Mouse (Mus musculus): ENCODE measurements around the gene Hnrnpab.
"Not testable (repeated sequence)": the region's sequence is repeated elsewhere in the genome, so short reads cannot be mapped to it uniquely, and the experiment has no call there.

The Hnrnpab gene

GRCm38 (mm10) chr11:51618894-51619408 lies 12.3 kb upstream of the Hnrnpab start:
- Histone ChIP-seq H3K9me3 (ENCODE audit: low read length) (no peaks in the 10 kb centered on the region), H3K36me3 (ENCODE audit: insufficient read depth, low read length) (peaks cover 38% of the 10 kb centered on the region), H3K27me3 (ENCODE audit: insufficient read depth, low read length) (no peaks in the 10 kb centered on the region), H3K4me1 (replicated peaks; ENCODE audit: low read depth, low read length) (peaks cover 78% of the 10 kb centered on the region), H3K4me3 (replicated peaks; ENCODE audit: low read length) (peak overlapping the region; percentile 99)
- TF ChIP-seq POU5F1 (IDR thresholded peaks at IDR 0.05; ENCODE audit: borderline replicate concordance, low read length) = no peak
- TF ChIP-seq CTCF (conservative IDR thresholded peaks at IDR 0.05; ENCODE audit: low read length) = no peak
- no peak for TF ChIP-seq NANOG (IDR thresholded peaks at IDR 0.05; ENCODE audit: borderline replicate concordance, low read length)

- TF ChIP-seq CTCF (conservative IDR thresholded peaks at IDR 0.05; ENCODE audit: low read length) (peak; percentile 81), POU5F1 (IDR thresholded peaks at IDR 0.05; ENCODE audit: borderline replicate concordance, low read length) (no peak)
- Histone ChIP-seq H3K27me3 (ENCODE audit: insufficient read depth, low read length) (no peaks in the 10 kb centered on the region), H3K4me3 (replicated peaks; ENCODE audit: low read length) (no peak overlapping the region), H3K4me1 (replicated peaks; ENCODE audit: low read depth, low read length) (peaks cover 70% of the 10 kb centered on the region), H3K36me3 (ENCODE audit: insufficient read depth, low read length) (peaks cover 26% of the 10 kb centered on the region), H3K9me3 (ENCODE audit: low read length) (no peaks in the 10 kb centered on the region)
Measured at GRCm38 (mm10) chr11:51617693-51618092, 11.0 kb upstream of the Hnrnpab start.

GRCm38 (mm10) chr11:51616113-51616512 lies 9.5 kb upstream of the Hnrnpab start:
- Histone ChIP-seq H3K4me3 (replicated peaks; ENCODE audit: low read length) (peak overlapping the region; percentile 75), H3K4me1 (replicated peaks; ENCODE audit: low read depth, low read length) (peaks cover 54% of the 10 kb centered on the region)
- H3K9me3 ChIP-seq (ENCODE audit: low read length); H3K27me3 ChIP-seq (ENCODE audit: insufficient read depth, low read length); H3K36me3 ChIP-seq (ENCODE audit: insufficient read depth, low read length): not testable (repeated sequence)

GRCm38 (mm10) chr11:51615601-51616000 lies 9.0 kb upstream of the Hnrnpab start:
- H3K4me1 ChIP-seq (replicated peaks; ENCODE audit: low read depth, low read length) = peaks cover 49% of the 10 kb centered on the region
- H3K27me3 ChIP-seq (ENCODE audit: insufficient read depth, low read length) = no peaks in the 10 kb centered on the region
- no peak for TF ChIP-seq POU5F1 (IDR thresholded peaks at IDR 0.05; ENCODE audit: borderline replicate concordance, low read length)
- no peak for TF ChIP-seq CTCF (conservative IDR thresholded peaks at IDR 0.05; ENCODE audit: low read length)
- no peak for TF ChIP-seq NANOG (IDR thresholded peaks at IDR 0.05; ENCODE audit: borderline replicate concordance, low read length)
- H3K4me3 ChIP-seq (replicated peaks; ENCODE audit: low read length) = peak overlapping the region; percentile 75
- H3K36me3 ChIP-seq (ENCODE audit: insufficient read depth, low read length) = peaks cover 5% of the 10 kb centered on the region
- no peaks in the 10 kb centered on the region for H3K9me3 ChIP-seq (ENCODE audit: low read length)

GRCm38 (mm10) chr11:51615129-51615528 lies 8.5 kb upstream of the Hnrnpab start:
- TF ChIP-seq NANOG (IDR thresholded peaks at IDR 0.05; ENCODE audit: borderline replicate concordance, low read length) (no peak), CTCF (conservative IDR thresholded peaks at IDR 0.05; ENCODE audit: low read length) (no peak), POU5F1 (IDR thresholded peaks at IDR 0.05; ENCODE audit: borderline replicate concordance, low read length) (no peak)
- no peaks in the 10 kb centered on the region for H3K9me3 ChIP-seq (ENCODE audit: low read length)
- no peaks in the 10 kb centered on the region for H3K27me3 ChIP-seq (ENCODE audit: insufficient read depth, low read length)
- H3K4me3 ChIP-seq (replicated peaks; ENCODE audit: low read length) = peak overlapping the region; percentile 75
- H3K4me1 ChIP-seq (replicated peaks; ENCODE audit: low read depth, low read length) = peaks cover 47% of the 10 kb centered on the region
- no peaks in the 10 kb centered on the region for H3K36me3 ChIP-seq (ENCODE audit: insufficient read depth, low read length)

- TF ChIP-seq POU5F1 (IDR thresholded peaks at IDR 0.05; ENCODE audit: borderline replicate concordance, low read length) (no peak), CTCF (conservative IDR thresholded peaks at IDR 0.05; ENCODE audit: low read length) (peak; percentile 22; the same call in 1 of the 2 replicates)
- Histone ChIP-seq H3K9me3 (ENCODE audit: low read length) (no peaks in the 10 kb centered on the region), H3K4me1 (replicated peaks; ENCODE audit: low read depth, low read length) (peaks cover 55% of the 10 kb centered on the region), H3K27me3 (ENCODE audit: insufficient read depth, low read length) (no peaks in the 10 kb centered on the region), H3K4me3 (replicated peaks; ENCODE audit: low read length) (peak overlapping the region; percentile 75; the same call in 1 of the 2 replicates), H3K36me3 (ENCODE audit: insufficient read depth, low read length) (no peaks in the 10 kb centered on the region)
Measured at GRCm38 (mm10) chr11:51614256-51614655, 7.6 kb upstream of the Hnrnpab start.

- H3K36me3 ChIP-seq (ENCODE audit: insufficient read depth, low read length); H3K4me3 ChIP-seq (replicated peaks; ENCODE audit: low read length); H3K9me3 ChIP-seq (ENCODE audit: low read length); H3K27me3 ChIP-seq (ENCODE audit: insufficient read depth, low read length): not testable (repeated sequence)
- H3K4me1 ChIP-seq (replicated peaks; ENCODE audit: low read depth, low read length) = peaks cover 40% of the 10 kb centered on the region
Measured at GRCm38 (mm10) chr11:51609940-51610339, 3.3 kb upstream of the Hnrnpab start.

GRCm38 (mm10) chr11:51609266-51609909 lies 2.7 kb upstream of the Hnrnpab start:
- no peaks in the 10 kb centered on the region for H3K27me3 ChIP-seq (ENCODE audit: insufficient read depth, low read length)
- H3K36me3 ChIP-seq (ENCODE audit: insufficient read depth, low read length) = peaks cover 14% of the 10 kb centered on the region
- no peaks in the 10 kb centered on the region for H3K9me3 ChIP-seq (ENCODE audit: low read length)
- peaks cover 40% of the 10 kb centered on the region for H3K4me1 ChIP-seq (replicated peaks; ENCODE audit: low read depth, low read length)
- no peak for TF ChIP-seq POU5F1 (IDR thresholded peaks at IDR 0.05; ENCODE audit: borderline replicate concordance, low read length)
- no peak for TF ChIP-seq NANOG (IDR thresholded peaks at IDR 0.05; ENCODE audit: borderline replicate concordance, low read length)
- TF ChIP-seq CTCF (conservative IDR thresholded peaks at IDR 0.05; ENCODE audit: low read length) = no peak
- no peak overlapping the region for H3K4me3 ChIP-seq (replicated peaks; ENCODE audit: low read length)

- Histone ChIP-seq H3K4me1 (replicated peaks; ENCODE audit: low read depth, low read length) (peaks cover 52% of the 10 kb centered on the region), H3K36me3 (ENCODE audit: insufficient read depth, low read length) (peaks cover 36% of the 10 kb centered on the region), H3K9me3 (ENCODE audit: low read length) (no peaks in the 10 kb centered on the region), H3K4me3 (replicated peaks; ENCODE audit: low read length) (peak overlapping the region; percentile 96), H3K27me3 (ENCODE audit: insufficient read depth, low read length) (no peaks in the 10 kb centered on the region)
- TF ChIP-seq POU5F1 (IDR thresholded peaks at IDR 0.05; ENCODE audit: borderline replicate concordance, low read length) (no peak), CTCF (conservative IDR thresholded peaks at IDR 0.05; ENCODE audit: low read length) (no peak), NANOG (IDR thresholded peaks at IDR 0.05; ENCODE audit: borderline replicate concordance, low read length) (no peak)
Measured at GRCm38 (mm10) chr11:51607096-51607738, 570 bp upstream of the Hnrnpab start.
